Mouse (Mus musculus) liver, adult 2 months (tissue): ENCODE results near the gene Tomm40l. TPM values are rescaled to one million over a fixed set of nuclear protein-coding genes. Genes with fewer than 3 reads are reported as not detected.
A peak's percentile ranks its signal among the peaks of the same experiment; 100 is the strongest.

ENCODE experiments used
- DNase-seq: peaks from one replicate; pipeline ENCODE4 v3.0.0-alpha.2; 2011; ENCODE audit warnings: low read depth, low spot score; ENCODE audit errors: extremely low read depth
- H3K27ac ChIP-seq: fragments of 200-500 bp; replicated peaks from 2 replicates; pipeline ENCODE4 v1.5.1; 2012; ENCODE audit warnings: low read depth, mild to moderate bottlenecking, control low read depth, inconsistent platforms, low read length; ENCODE audit not compliant: insufficient read depth
- H3K27me3 ChIP-seq: fragments of 200-500 bp; 2 replicates; pipeline ENCODE4 v1.6.1; 2012; ENCODE audit warnings: mild to moderate bottlenecking, moderate library complexity, low read length, inconsistent platforms; ENCODE audit not compliant: control insufficient read depth, insufficient read depth
- H3K36me3 ChIP-seq: fragments of 200-500 bp; 2 replicates; pipeline ENCODE4 v1.6.1; 2012; ENCODE audit warnings: low read length, inconsistent platforms; ENCODE audit not compliant: control insufficient read depth, insufficient read depth
- H3K4me1 ChIP-seq: fragments of 200-500 bp; 2 replicates; pipeline ENCODE4 v1.6.1; 2011; ENCODE audit warnings: low read length; ENCODE audit not compliant: control insufficient read depth, insufficient read depth
- H3K4me3 ChIP-seq: fragments of 200-500 bp; 2 replicates; pipeline ENCODE4 v1.5.1; 2011; ENCODE audit warnings: low read depth, mild to moderate bottlenecking, control low read depth, low read length, moderate library complexity; ENCODE audit not compliant: insufficient read depth
- H3K79me2 ChIP-seq: fragments of 200-500 bp; 2 replicates; pipeline ENCODE4 v1.6.1; 2012; ENCODE audit warnings: inconsistent platforms, mild to moderate bottlenecking, low read length, moderate library complexity; ENCODE audit not compliant: control insufficient read depth, insufficient read depth
- H3K9ac ChIP-seq: fragments of 200-500 bp; 2 replicates; pipeline ENCODE4 v1.6.1; 2012; ENCODE audit warnings: low read depth, mild to moderate bottlenecking, control low read depth, inconsistent platforms, low read length
- CTCF ChIP-seq: fragments of 200-500 bp; IDR thresholded peaks from 2 replicates; pipeline ENCODE4 v1.5.1; 2011; ENCODE audit warnings: low read depth, low read length, control low read depth
- POLR2A ChIP-seq: fragments of 200-500 bp; IDR thresholded peaks from 2 replicates; pipeline ENCODE4 v1.6.1; 2011; ENCODE audit warnings: low read length, control low read depth; ENCODE audit not compliant: insufficient read depth; ENCODE audit errors: extremely low read depth
- WGBS: fragments of 180-500 bp; shearing (Covaris S2); methylation state at CpG from one replicate; pipeline ENCODE4 v1.1.7; 2018; 5-methylcytosine and 5-hydroxymethylcytosine counted together
- polyA plus RNA-seq: library from polyadenylated mRNA; depleted of rRNA; stranded (reverse); fragments of >200 nt; gene quantifications from 2 replicates; pipeline ENCODE4 v1.2.3, GENCODE M21; 2012
- total RNA-seq: library from RNA; depleted of rRNA; stranded (reverse); fragments of >200 nt; gene quantifications from 2 replicates; pipeline ENCODE4 v1.2.3, GENCODE M21; 2014

Gene Tomm40l
- total and polyA plus RNA-seq, 2 experiments = 5.5 to 9.7 TPM

DNA sequence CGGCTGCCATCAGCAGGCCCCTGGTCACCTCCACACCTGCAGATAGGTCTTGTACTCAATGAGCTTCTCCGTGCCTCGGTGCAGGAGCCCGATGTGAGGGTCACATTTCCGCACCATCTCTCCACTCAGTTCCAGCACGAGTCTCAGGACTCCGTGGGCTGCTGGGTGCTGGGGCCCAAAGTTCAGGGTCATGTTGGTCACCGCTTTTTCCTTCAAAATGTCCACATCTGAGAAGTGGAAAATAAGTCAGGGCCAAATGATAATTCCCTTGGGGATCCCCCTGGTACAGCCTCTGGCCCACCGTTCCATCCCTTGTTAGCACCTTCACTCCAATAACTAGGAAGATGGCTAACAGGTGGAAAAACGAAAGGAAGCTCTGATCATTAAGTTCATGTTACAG lies 18.6 kb upstream of the Tomm40l start:
- peaks cover 4% of the 10 kb centered on the region for H3K4me1 ChIP-seq
- H3K27me3 ChIP-seq = no peaks in the 10 kb centered on the region
- no peak overlapping the region for H3K27ac ChIP-seq
- no peak overlapping the region for H3K9ac ChIP-seq
- no peak for DNase-seq
- no peaks in the 10 kb centered on the region; the same call in 1 of the 2 replicates for H3K79me2 ChIP-seq
- no peak overlapping the region for H3K4me3 ChIP-seq
- TF ChIP-seq CTCF (no peak), POLR2A (no peak)
- 75% methylated on average over 10 of the region's 10 CpGs for WGBS
- H3K36me3 ChIP-seq = peaks cover 47% of the 10 kb centered on the region

DNA sequence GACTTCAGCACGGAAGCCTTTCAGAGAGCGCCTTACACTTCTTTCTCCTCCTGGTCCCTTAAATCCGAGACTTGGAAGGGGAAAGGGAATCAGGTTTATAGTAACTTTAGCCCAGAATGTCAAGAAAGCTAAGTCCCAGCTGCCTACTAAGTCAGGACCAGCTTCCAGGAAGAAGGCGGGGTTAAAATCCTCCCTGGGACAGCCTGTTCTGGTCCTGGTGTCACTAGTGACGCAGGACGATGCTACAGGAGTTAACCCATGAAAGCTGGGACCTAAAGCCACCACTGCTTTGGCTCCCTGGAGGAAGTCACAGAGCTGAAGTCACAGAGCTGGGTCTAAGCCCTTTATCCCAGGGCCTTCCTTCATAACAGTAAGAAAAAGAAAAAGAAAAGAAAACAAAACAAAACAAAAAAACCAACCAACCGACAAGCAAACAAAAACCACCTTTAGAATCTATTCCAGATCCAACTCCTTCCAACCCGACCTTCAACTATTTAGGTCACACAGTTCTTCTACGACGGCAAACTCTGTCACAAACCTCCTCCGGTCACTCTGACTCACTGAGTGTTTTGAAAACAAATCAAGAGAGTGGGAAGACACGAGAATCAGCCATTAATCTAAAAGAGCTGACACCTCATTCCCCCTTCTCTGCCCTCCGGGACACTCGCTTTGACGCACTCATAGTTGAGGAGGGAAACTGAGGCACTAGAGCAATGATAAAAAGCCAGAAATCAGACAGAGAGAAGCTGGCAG lies 17.9 kb upstream of the Tomm40l start:
- TF ChIP-seq CTCF (no peak), POLR2A (no peak)
- Histone ChIP-seq H3K27ac (no peak overlapping the region; the same call in 1 of the 2 replicates), H3K79me2 (no peaks in the 10 kb centered on the region; the same call in 1 of the 2 replicates), H3K4me1 (peaks cover 4% of the 10 kb centered on the region; the same call in 1 of the 2 replicates), H3K27me3 (no peaks in the 10 kb centered on the region), H3K36me3 (peaks cover 54% of the 10 kb centered on the region), H3K9ac (no peak overlapping the region), H3K4me3 (no peak overlapping the region)
- 56% methylated on average over 15 of the region's 15 CpGs for WGBS
- DNase-seq = peak; percentile 65

DNA sequence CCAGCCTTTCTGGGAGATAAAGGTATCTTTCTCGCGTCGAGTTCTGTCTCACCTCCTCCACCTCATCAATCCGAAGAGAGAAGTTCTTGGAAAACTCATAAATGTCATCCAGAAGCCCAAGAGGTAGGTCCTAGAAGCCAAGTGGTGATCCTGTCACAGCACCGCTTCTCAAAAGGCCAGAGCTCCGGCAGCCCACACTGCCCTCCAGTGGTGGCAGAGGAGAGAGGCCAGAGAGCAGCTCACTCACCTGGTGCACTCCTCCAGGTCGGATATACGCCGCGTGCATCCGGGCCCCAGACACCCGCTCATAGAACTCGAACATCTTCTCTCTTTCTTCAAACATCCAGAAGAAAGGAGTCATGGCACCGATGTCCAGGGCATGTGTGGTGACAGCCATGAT lies 16.1 kb upstream of the Tomm40l start:
- Histone ChIP-seq H3K9ac (no peak overlapping the region), H3K27ac (no peak overlapping the region), H3K27me3 (no peaks in the 10 kb centered on the region), H3K36me3 (peaks cover 50% of the 10 kb centered on the region), H3K79me2 (no peaks in the 10 kb centered on the region; the same call in 1 of the 2 replicates), H3K4me1 (peaks cover 8% of the 10 kb centered on the region; the same call in 1 of the 2 replicates), H3K4me3 (no peak overlapping the region)
- peak; percentile 54 for DNase-seq
- 56% methylated on average over 14 of the region's 14 CpGs for WGBS
- TF ChIP-seq CTCF (peak; percentile 94), POLR2A (no peak)

DNA sequence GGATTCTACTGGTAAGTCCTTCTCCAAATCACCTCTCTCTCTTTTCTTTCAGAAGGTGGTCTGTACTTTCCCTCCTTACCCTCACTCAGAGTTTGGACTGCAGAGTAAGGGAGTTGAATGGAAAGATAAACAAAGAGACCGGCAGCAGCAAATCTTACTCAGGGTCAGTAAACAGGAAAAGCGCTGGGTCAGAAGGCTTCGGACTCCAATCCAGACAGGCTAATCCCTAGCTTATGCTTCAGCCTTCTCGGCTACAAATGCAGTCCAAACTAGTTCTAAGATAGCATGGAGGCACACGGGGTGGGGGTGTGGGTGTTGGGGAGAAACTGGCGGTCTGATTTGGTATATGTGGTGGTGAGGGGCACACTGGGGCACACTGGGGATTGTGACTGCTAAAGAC lies 15.1 kb upstream of the Tomm40l start:
- H3K4me3 ChIP-seq = no peak overlapping the region
- H3K27me3 ChIP-seq = no peaks in the 10 kb centered on the region
- DNase-seq = no peak
- peaks cover 13% of the 10 kb centered on the region for H3K4me1 ChIP-seq
- H3K36me3 ChIP-seq = peaks cover 48% of the 10 kb centered on the region
- H3K79me2 ChIP-seq = no peaks in the 10 kb centered on the region; the same call in 1 of the 2 replicates
- H3K9ac ChIP-seq = no peak overlapping the region
- TF ChIP-seq POLR2A (no peak), CTCF (no peak)
- WGBS = 48% methylated on average over 6 of the region's 6 CpGs
- no peak overlapping the region for H3K27ac ChIP-seq

DNA sequence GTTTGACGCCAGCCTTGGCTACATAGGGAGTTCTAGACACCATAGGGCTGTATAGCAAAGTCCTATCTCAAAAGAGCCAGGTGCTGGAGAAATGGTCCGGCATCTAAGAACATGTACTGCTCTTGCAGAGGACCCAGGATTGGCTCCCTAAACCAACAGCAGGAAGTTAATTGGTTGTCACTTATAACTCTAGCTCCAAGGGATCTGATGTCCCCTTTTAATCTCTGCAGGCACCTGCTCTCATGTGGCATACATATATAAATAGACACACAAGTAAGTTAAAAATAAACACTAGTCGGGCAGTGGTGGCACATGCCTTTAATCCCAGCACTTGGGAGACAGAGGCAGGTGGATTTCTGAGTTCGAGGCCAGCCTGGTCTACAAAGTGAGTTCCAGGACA lies 13.5 kb upstream of the Tomm40l start:
- H3K4me3 ChIP-seq = no peak overlapping the region
- peaks cover 17% of the 10 kb centered on the region for H3K4me1 ChIP-seq
- H3K9ac ChIP-seq = no peak overlapping the region
- DNase-seq = no peak
- H3K79me2 ChIP-seq = no peaks in the 10 kb centered on the region; the same call in 1 of the 2 replicates
- TF ChIP-seq CTCF (no peak), POLR2A (no peak)
- WGBS = 85% methylated on average over 4 of the region's 4 CpGs
- peaks cover 39% of the 10 kb centered on the region for H3K36me3 ChIP-seq
- H3K27ac ChIP-seq = no peak overlapping the region
- no peaks in the 10 kb centered on the region for H3K27me3 ChIP-seq

DNA sequence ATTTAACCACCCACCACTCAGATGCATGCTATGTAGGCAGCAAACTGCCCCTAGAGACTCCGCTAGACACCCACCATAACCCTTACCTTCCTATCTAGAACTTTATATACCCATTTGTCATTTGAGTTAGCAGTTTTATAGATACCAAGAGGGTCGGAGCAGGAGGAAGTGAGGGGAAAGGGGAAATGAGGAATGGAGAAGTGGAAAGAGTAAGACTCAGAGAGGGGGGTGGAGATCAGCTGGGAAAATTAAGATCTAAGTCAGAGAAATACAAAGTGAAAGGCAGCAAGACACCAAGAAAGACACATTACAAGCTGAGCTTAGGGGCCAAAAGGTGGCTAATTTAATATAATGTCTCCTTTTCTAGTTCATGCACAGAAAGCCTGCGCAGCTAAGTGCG lies 12.2 kb upstream of the Tomm40l start:
- Histone ChIP-seq H3K9ac (no peak overlapping the region; the same call in 1 of the 2 replicates), H3K27me3 (no peaks in the 10 kb centered on the region), H3K36me3 (peaks cover 34% of the 10 kb centered on the region), H3K4me3 (no peak overlapping the region), H3K79me2 (no peaks in the 10 kb centered on the region), H3K4me1 (peaks cover 22% of the 10 kb centered on the region), H3K27ac (peak overlapping the region; percentile 27; the same call in 1 of the 2 replicates)
- TF ChIP-seq POLR2A = no peak
- 95% methylated on average over 4 of the region's 4 CpGs for WGBS
- DNase-seq = no peak
